Mouse (Mus musculus) bone marrow, adult 2 months (tissue): ENCODE results near the gene Sez6l.

ENCODE experiments used
- CTCF ChIP-seq: fragments of 200-500 bp; IDR thresholded peaks from 2 replicates; pipeline ENCODE4 v1.5.1; 2011; ENCODE audit warnings: low read length, control low read depth; ENCODE audit not compliant: control insufficient read depth, insufficient read depth
- POLR2A ChIP-seq: fragments of 200-500 bp; IDR thresholded peaks from 2 replicates; pipeline ENCODE4 v1.6.1; 2011; ENCODE audit warnings: low read depth, mild to moderate bottlenecking, control low read depth, low read length, borderline replicate concordance; ENCODE audit not compliant: control insufficient read depth

GRCm38 (mm10) chr5:112486415-112486814 lies 90.6 kb downstream of the Sez6l start:
- TF ChIP-seq POLR2A = no peak
- no peak for TF ChIP-seq CTCF
